Mouse (Mus musculus) kidney, postnatal 10 days (tissue): ENCODE data around the gene Nrn1.
A peak's percentile ranks its signal among the peaks of the same experiment; 100 is the strongest.

Experiments used
- DNase-seq: peaks from one replicate; pipeline ENCODE4 v3.0.0; 2021; ENCODE audit warnings: mixed read lengths

Nrn1 gene

DNA sequence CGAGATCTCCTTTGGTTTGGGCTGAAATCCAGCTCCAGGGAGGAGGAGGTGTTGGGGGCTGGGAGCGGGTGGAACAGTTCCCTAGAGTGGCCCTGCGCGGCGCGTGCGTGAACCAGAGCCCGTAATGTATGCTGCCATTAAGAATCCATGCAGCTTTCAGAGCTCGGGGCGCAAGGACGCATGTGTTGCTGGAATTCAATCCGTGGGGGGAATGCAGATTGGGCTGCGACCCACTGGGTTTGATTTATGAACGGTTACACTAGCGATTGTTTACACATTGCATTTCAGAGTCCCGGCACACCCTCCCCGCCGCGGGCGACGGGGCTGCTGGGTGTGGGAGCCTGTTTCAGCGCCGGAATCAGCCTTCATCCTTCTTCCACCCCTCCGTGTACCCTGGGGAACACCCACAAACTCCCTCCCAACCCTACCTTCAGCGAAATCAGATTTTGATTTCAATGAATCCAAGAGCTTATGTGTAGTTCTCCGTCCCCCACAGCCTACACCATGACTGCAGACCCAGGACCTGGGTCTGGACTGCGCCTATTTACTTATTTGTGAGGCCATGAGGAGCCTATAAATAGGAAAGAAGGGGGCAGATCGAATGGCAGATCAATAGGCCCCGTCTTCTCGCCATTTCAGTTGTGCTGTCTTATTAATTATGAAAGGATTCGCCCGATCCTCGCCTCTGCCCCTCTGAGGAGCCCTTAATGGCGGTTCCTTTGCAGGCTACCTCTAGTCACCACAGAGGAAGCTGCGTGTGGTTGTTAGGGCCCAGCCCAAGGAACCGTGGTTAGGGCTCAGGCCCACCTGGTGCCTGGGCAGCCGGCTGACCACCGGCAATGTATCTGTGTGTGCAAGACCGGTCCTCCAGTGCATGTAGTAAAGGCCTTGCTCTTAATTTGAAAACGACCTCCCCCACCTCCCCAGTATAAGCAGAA lies 10.1 kb downstream of the Nrn1 start:
- DNase-seq: no peak

DNA sequence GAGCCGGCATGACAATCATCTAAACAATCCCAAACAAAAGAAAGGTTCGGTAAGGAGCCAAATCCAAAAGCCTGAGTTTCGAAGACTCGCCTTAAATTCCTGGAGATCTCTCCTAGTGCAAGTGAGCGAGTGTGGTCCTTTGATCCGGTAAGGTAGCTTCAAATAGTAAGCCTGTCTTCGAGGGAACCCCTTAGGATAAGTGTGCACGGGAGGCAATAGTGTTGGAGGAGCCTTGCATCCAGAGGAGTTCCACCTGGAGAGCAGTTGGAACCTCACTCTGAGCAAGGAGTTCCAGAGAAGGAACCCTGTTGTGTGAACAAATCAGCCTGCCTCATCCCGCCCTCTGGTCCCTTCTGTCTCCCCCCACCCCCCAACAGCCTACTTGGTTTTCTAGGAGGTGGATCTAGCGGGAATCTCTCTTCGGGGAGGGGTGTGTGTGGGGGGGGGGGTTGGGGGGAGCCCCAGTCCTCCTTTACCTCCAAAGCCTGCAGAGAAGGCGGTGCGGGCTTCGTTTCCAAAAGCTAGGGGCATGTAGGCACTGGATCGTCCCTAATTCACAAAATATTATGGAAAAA lies 11.1 kb downstream of the Nrn1 start:
- DNase-seq: no peak

DNA sequence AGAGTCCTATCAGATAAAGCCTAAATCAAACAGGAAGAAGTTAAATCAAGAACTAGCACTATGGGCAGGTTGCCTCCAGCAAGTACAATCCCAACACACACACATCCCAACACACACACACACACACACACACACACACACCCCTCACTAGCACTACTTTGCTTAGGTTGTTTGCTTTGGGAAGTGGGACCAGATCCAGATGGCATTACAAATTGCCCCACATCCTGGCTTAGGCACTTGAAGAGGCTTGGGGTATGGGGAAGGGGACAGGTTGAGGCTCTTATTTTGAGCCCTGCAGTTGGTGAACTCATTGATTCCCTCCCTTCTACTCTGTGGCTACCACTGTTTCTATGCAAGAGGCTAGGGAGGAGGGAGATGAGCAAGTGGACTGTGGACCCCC lies 12.6 kb downstream of the Nrn1 start:
- no peak for DNase-seq

DNA sequence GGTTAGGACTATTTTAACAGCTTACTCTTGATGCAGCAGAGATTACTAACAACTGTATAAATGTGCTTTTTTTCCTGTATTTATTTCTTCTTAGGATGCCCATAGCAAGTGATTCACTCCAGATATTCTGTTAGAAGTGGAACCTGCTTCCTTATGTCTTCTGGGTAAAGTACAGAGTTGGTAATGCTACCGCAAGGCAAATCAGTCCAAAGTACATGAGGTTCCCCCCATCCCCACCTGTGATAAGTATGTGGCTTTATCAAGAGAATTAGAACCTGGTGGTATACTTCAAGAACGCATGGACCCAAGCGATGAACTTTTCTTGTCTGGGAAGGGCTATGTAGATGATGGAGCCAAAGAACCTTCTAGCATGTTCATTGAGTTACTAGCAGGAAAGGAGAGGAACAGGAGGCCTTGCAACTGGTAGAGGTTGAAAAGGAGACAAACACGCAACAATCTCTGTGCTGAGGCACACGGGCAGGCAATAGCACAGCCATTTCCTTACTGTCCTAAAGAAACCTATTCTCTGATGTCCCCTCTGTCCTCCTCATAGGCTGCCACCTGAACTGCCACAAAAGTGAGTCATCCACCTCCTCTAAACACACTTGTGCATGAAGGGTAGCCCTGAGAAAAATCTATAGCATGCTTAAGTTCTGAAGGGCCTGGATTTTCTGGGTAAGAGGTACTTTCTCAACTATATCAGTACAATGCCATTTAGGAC lies 14.5 kb downstream of the Nrn1 start:
- no peak for DNase-seq

DNA sequence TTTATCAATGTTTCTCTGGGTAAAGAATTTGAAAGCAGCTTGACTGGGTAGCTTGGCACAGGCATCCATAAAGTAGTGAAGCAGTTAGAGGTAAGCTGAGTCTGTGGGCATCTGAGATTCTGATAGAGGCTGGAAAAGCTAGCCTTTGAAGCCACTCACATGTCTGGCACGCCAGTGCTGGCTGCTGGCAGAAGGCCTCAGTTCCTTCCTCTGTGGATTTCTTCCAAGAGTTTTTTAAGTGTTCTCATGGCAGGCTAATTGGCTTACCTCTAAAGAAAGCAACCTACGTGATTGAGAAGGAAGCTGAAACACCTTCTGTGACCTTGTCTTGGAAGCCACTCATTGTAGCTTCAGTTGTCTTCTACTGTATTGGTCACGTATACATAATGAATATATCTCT lies 17.6 kb downstream of the Nrn1 start:
- no peak for DNase-seq

DNA sequence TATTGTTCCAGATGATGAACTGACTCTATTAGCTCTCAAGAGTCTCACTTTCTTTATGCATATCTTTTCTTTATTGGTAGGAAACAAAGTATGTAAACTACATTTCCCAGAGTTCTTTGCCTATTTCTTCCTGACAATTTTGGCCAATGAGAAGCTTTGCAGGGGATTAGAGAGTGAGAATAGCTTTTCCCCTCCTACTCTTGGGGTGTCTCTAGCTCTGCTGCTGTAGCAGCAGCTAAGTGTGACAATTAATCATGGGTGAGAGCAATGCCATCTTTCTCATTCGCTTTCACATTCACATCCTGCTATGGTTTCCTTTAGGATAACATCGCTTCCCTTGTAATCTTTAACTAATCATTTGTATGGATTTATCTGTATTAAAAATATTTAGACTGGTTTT lies 18.2 kb downstream of the Nrn1 start:
- DNase-seq: no peak

DNA sequence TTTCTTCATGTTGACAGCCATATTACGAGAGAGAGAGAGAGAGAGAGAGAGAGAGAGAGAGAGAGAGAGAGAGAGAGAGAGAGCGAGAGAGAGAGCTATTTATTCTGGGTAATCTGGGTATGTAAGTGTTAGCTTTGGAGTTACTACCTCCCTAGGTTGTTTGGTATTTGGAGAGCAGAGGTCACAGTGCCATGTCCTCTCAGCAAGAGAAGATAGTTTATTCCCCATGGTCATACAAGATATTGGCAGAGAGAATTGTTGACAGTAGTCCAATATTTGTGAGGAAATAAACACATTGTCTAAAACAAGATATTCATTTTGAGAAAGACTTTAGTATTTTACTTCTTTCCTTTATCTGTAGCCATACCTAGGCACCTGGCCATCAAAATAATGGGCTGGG lies 20.8 kb downstream of the Nrn1 start:
- DNase-seq: no peak

DNA sequence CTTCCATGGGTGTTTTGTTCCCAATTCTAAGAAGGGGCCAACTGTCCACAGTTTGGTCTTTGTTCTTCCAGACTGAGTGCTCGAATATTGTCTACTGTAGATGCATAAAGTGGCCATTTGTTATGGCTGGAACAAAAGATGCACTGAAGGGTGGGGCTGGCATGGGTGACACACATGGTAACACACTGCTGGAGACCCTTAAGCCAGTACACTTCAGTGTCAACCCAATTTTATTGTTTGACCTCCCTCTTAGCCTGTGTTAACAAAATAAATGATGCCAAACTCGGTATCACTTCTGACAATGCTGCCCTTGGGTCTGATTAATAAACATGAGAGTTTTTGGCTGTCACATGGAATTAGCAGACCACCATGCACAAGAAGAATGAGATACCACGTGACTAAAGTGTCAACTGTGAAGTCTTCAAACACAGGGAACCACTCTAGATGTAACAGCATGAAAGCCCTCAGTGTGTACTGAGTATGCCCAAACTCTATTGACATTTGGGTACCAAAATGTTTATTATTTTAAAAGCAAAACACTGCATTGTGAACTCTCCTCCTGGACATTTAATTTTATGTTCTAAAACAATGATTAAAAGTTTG lies 27.7 kb downstream of the Nrn1 start:
- DNase-seq: no peak

DNA sequence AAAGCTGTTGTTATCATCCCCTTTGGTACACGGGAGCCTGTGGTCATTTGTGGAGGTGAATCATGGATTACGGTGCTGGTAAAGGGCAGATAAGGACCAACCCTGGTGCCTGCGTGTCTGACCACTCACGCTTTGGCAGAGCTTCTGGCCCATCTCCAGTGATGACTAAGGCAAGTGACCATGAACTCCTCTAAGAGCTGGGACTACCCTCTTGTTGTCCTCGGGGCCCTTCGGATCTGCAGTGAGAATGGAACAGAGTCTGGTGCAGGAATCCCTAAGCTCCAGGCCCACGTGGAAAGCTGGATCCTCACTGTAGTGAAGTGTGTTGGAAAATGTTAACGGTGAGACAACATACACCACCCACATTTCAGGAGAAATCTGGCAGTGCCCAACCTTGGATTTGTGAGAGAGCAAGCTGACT lies 38.6 kb downstream of the Nrn1 start:
- DNase-seq: peak; percentile 8

DNA sequence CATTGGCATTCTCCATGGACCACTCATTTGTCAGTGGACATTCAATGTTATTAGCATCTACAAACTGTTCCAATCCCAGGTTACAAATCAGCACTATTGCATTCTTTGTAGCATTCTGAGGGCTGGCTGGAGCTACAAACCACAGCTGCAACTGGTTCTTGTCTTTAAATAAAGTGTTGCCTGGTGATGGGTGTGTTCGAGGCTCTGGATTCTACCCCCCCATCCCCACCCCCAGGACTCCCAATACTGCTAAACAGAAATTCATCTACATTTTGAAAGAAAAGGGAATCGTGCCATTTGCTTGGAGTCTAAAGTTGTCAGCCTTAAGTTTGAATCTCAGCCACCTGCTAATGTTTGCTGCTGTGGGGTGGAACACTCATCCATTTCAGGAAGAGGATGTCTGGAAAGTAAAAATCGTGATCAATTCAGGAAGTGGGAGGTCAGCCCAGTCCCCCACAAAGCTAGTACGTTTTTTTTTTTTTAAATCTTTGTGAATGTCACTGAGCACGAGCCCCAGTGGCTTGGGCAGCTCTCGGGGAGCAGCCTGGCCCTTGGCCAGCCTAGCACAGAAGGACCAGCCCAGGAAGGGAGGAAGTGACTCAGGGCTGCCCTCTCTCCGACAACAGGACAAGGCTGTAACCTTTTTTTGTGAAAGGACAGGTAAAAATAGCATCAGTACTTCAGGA lies 39.3 kb downstream of the Nrn1 start:
- peak; percentile 31 for DNase-seq

DNA sequence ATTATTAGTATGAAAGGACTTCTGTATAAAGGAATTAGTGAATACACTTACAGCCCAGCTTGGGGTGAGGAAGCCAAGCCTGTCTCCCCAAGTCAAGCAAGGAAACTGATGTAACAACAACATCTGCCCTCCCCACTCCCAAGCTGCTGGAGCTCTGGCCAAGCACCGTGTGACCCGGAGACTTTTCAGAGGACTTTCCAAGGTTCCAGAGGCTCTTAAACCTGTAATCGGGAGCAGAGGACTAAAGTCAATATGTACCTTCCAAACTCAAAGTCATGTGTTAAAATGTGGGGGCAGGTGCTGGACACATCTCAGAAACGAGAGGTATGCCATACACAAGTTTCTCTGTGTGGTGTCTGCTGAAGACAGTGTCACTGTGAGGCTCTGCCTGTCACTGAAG lies 51.4 kb downstream of the Nrn1 start:
- DNase-seq: no peak

DNA sequence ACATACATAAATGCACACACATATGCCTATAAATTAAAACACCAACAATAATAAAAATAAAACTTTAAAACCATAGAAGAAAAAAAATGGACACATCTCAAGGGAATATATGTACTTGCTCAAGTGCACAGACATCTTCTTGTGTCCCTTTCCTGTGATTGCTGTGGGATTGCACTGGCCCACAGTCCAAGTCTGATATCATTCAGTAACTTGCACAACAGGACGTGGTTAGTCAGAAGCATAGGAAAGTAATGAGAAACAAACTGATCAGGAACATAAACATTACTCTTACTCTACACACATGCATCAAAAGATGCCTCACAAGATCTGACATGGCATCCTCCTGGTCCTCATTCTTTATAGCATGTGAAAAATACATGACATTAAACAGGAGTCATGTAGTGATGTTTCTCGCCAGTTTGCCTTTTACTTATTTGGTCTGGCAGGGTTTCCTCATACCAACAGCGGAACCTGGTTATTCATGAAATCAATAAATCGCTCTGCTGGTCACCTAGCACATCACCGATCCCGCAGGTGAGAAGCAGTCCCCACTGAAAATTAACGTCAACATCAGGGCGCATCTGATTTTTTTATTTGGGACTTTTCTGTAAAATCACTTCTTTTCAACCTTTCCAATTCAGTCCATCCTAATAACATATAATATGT lies 54.1 kb downstream of the Nrn1 start:
- DNase-seq: no peak

DNA sequence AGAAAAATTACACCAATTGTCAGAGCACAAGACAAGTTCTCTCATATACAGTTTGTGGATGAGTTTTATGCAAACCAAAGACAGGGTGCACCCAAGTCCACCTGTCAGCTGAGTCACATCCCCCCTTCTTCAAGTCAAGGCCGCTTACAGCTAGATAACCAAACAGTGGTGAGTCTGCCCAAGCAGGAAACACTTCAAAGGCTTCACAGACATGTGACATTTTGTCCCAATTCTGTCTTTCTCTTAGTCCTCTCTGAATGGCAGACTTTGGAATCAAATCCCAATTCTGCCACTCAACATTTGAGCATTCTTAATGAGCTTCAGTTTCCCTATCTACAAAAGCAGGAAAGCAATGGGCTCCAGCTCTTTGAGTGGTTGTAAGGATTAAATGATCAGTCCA lies 55.6 kb downstream of the Nrn1 start:
- DNase-seq: no peak
